Mouse (Mus musculus) ES-CJ7 (cell line): ENCODE measurements at regions not wholly inside any gene's neighbourhood (a gene's known extent, or its start where the extent isn't known, plus 50 kb on each side); places are given as distances from the start of the nearest gene placed in this dataset.

Experiments used
- DNase-seq: peaks from one replicate; pipeline ENCODE4 v3.0.0; 2011; ENCODE audit warnings: low read depth, low spot score

- DNase-seq: no peak
These were observed 155.5 kb upstream of the Foxq1 start for GRCm38 (mm10) chr13:31400401-31400800.

- no peak for DNase-seq
These were observed 150.6 kb upstream of the Foxq1 start for GRCm38 (mm10) chr13:31405312-31405711.

GRCm38 (mm10) chr13:31408439-31409122 is 147.4 kb upstream of the Foxq1 start:
- no peak for DNase-seq

DNA sequence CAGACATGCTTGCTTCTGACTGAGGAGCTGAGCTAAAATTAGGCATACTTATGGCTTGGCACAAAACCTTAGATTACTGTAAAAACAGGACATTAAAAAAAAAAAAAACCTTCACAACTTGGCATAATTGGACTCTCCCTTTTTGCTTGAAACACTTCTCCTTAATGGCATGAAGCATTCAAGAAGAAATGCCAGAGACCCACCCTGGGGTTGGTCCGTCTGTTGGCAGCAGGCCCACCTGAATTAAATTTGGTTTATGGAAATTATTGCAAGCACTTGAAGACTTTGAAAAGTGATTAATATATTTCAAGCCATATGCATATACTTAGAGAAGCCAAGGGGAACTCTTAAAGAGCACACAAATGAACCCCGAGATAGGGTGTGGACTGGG is 146.8 kb upstream of the Foxq1 start:
- DNase-seq: no peak

GRCm38 (mm10) chr13:31421556-31421955 is 134.4 kb upstream of the Foxq1 start:
- no peak for DNase-seq

DNA sequence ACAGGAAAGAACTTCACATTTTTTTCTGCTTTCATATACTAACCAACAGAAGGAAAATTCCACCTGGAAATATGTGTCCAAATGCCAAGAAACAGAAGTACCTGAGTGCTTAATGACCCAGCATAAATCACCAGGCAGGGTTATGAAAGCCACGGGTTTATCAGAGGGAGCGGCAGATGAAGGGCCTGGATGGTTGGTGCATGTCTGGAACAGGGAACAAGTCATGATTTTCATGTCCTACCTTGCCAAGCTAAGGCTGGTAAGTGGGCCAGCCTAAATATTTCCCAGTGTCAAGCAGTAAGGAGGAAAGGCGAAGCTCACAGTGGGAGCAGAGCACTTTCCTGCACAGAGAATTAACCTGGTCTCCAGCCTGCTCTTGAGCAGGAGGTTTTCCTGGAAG is 132.3 kb upstream of the Foxq1 start:
- no peak for DNase-seq

DNA sequence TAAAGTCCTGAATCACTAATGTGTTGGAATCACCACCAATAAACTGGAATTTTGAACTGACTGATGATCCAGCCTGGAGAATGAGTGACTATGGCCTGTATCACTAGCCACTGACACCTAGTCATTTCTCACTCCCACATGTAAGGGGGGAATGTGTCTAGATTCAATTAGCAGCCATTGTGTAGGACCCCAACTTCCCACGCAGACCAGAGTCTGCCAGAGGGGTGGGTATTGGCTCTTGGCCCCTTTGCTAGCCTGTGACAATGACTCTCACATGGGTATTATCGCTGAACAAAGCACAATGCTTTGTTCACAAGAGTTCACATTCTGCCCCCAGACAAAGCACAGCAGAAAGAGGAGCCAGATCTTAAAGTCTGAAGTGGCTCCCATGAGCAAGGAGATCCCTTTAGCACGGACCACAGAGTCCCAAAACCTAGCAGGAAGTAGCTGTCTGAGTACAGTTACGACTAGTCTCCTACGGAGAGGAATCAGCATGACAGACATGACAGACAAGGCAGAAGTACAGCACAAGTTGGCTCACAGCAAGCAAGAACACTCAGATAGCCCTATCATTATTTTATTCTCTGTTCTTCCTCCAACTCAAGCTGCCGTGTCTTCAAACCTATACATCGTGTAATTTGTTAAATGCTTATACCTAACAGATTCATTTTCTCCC is 130.0 kb upstream of the Foxq1 start:
- no peak for DNase-seq

- DNase-seq: no peak
These were observed 119.5 kb upstream of the Foxq1 start for GRCm38 (mm10) chr13:31436434-31436833.

GRCm38 (mm10) chr13:31439761-31440627 is 115.9 kb upstream of the Foxq1 start:
- no peak for DNase-seq

GRCm38 (mm10) chr13:31458883-31459282 is 97.1 kb upstream of the Foxq1 start:
- no peak for DNase-seq

GRCm38 (mm10) chr13:31465141-31465540 is 90.8 kb upstream of the Foxq1 start:
- no peak for DNase-seq

- no peak for DNase-seq
These were observed 90.2 kb upstream of the Foxq1 start for GRCm38 (mm10) chr13:31465711-31466110.

GRCm38 (mm10) chr13:31468131-31468530 is 87.8 kb upstream of the Foxq1 start:
- DNase-seq: no peak

DNA sequence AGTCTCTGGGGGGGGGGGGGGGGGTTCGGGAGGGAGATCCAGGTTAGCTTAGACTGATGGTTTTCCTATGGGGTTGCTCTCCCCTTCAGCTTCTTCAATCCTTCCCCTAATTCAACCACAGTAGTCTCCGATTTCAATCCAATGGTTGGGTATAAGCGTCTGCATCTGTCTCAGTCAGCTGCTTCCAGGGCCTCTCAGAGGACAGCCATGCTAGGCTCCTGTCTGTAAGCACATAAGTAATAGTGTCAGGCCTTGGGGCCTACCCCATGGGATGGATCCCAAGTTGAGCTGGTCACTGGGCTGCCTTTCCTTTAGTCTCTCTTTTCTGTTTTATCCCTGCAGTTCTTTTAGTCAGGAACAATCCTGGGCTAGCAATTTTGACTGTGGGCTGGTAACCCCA is 87.0 kb upstream of the Foxq1 start:
- DNase-seq: no peak

GRCm38 (mm10) chr13:31472366-31472765 is 83.6 kb upstream of the Foxq1 start:
- no peak for DNase-seq

DNA sequence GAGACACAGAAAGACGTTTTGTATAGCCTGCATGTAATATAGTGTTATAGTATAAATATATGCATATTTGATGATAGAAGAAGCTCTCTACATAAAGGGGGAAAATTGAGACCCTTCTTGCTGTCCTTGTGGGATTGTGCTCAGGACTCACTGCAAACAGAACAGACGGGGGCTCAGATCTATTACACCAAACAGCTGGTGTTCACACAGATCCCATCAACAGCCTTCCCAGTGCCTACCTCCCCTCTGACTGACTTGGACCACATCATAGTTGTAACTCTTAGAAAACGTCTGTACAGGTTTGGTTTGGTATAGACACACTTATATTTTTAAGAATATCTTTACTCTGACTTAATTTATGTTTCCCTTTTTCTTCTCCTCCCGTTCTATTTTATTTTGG is 83.1 kb upstream of the Foxq1 start:
- DNase-seq: no peak

GRCm38 (mm10) chr13:31473275-31473674 is 82.7 kb upstream of the Foxq1 start:
- DNase-seq: no peak

DNA sequence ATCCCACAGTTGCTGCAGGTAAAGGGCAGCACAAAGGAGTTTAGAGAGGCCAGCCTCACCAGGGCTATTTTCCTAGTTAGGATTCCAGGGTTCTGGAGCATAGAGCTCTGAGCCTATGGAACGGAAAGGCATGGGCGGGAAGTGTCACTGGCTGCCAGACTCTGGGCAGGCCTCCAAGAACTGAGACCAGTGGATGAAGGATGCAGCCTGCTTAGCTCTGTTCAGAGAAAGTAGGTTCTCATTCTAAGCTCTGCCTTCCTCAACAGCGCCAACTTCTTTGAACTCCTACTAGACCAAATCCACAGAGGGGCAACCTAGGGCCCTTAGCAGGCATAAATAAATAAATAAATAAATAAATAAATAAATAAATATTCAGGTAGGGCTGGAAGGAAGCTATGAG is 80.1 kb upstream of the Foxq1 start:
- no peak for DNase-seq

DNA sequence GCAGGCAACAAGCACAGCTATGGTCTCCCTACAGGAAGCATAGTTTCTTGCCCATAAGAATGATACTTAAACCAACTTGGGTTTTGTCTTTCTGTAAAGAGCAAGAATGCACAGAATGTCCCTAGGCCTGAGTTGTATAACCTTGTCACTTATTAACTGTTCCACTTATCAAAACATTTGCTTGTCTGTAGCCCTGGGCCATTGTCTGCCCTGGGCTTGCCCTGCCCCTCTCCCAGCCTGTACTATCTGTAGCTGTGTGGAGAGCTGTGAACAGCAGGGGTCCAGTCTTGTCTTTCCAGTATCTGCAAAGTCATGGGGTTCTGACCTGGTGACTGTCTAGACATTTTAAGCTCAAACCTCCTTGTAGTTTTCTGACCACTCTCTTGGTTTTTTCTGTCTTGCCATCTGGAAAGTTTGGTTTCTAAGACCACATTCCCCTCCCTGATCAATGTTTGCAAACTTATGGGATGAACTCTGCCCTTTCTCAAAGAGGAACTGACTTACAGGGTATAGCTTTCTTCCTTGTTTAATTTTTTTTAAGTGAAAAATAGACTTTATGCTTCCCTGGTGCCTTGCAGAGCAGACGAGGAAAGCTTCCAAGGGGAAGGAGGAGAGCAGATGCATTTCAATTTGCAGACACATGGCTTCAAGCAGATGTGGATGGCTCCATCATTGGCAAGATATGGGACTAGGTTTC is 78.6 kb upstream of the Foxq1 start:
- peak; percentile 19 for DNase-seq

DNA sequence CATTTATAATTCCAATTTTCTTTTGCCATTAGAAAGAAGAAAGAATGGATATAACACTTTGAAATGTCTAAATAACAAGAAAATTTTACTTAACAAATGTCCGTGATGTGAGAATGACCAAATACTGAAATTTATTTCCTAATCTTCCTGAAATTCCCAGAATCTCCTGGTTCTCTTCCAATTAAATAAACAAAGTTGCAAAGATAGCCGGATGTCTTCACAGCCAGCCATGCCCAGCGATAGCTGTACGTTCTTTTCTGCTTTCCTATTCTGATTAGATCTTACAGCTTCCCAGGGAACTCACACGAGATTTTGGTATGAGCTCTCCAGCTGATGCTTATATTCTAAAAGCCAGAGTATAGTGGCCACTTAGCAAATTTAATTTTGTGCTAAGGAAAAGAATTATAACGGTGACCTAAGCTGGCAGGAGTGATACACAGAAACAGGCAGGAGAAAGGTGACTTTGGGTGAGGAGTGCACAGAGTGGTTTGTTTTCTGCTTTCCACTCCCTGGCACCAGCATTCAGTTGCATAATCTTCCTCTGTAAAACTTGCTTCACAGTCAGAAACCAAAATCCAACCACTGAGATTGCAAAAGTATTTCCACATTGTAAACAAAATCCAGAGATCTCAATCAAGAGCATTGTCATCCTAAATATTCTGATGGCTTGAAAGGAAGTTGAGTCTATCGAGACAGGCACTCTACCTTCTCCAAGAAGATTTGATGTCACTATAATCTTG is 74.7 kb upstream of the Foxq1 start:
- no peak for DNase-seq

GRCm38 (mm10) chr13:31486373-31486772 is 69.6 kb upstream of the Foxq1 start:
- DNase-seq: no peak
